Mouse (Mus musculus) stomach, embryonic 15.5 days (tissue): ENCODE data around the gene Smyd5. TPM values are rescaled to one million over a fixed set of nuclear protein-coding genes. Genes with fewer than 3 reads are reported as not detected.

Experiments used
- ATAC-seq: fragments of 200-750 bp; cut with Nextera tagmentation; 2 replicates; pipeline ENCODE4 v1.8.0; 2017; ENCODE audit warnings: low read depth, moderate number of reproducible peaks, moderate TSS enrichment; ENCODE audit not compliant: insufficient read depth, low FRiP score
- H3K27ac ChIP-seq: fragments of 300-500 bp; sonication (generic); 2 replicates; pipeline ENCODE4 v1.5.1; 2015; ENCODE audit warnings: mild to moderate bottlenecking, inconsistent platforms
- H3K27me3 ChIP-seq: fragments of 300-500 bp; sonication (generic); replicated peaks from 2 replicates; pipeline ENCODE4 v1.6.1; 2015; ENCODE audit warnings: inconsistent platforms
- H3K36me3 ChIP-seq: fragments of 300-500 bp; sonication (generic); 2 replicates; pipeline ENCODE4 v1.6.1; 2015; ENCODE audit warnings: inconsistent platforms
- H3K4me1 ChIP-seq: fragments of 300-500 bp; sonication (generic); 2 replicates; pipeline ENCODE4 v1.6.1; 2015; ENCODE audit warnings: inconsistent platforms
- H3K4me2 ChIP-seq: fragments of 300-500 bp; sonication (generic); 2 replicates; pipeline ENCODE4 v1.6.1; 2015; ENCODE audit warnings: mild to moderate bottlenecking, inconsistent platforms
- H3K4me3 ChIP-seq: fragments of 300-500 bp; sonication (generic); replicated peaks from 2 replicates; pipeline ENCODE4 v1.5.1; 2015; ENCODE audit warnings: inconsistent platforms
- H3K9ac ChIP-seq: fragments of 300-500 bp; sonication (generic); 2 replicates; pipeline ENCODE4 v1.6.1; 2015; ENCODE audit warnings: inconsistent platforms
- H3K9me3 ChIP-seq: fragments of 300-500 bp; sonication (generic); 2 replicates; pipeline ENCODE4 v1.6.1; 2016; ENCODE audit warnings: inconsistent platforms
- WGBS: fragments of 180-500 bp; shearing (Covaris S2); methylation state at CpG from one replicate; pipeline ENCODE4 v1.1.7; 2015; 5-methylcytosine and 5-hydroxymethylcytosine counted together
- polyA plus RNA-seq: library from polyadenylated mRNA; unstranded; fragments of >200 nt; fragmentation: Nextera tagmentation; extraction: Ambion mirVana; gene quantifications from 2 replicates; pipeline ENCODE4 v1.2.1, GENCODE M21; 2015

The Smyd5 gene
- polyA plus RNA-seq, 1 experiment from 2014 or later = 41.4 TPM

GRCm38 (mm10) chr6:85478416-85478815, 46.6 kb downstream of the Smyd5 start:
- Histone ChIP-seq H3K27ac (no peak overlapping the region), H3K4me3 (no peak overlapping the region), H3K9me3 (no peaks in the 10 kb centered on the region), H3K36me3 (no peaks in the 10 kb centered on the region), H3K4me1 (no peaks in the 10 kb centered on the region), H3K4me2 (no peak overlapping the region), H3K27me3 (peaks cover 22% of the 10 kb centered on the region; the same call in 1 of the 2 replicates), H3K9ac (no peak overlapping the region)
- 42% methylated on average over 14 of the region's 14 CpGs for WGBS
- ATAC-seq = no peak

DNA sequence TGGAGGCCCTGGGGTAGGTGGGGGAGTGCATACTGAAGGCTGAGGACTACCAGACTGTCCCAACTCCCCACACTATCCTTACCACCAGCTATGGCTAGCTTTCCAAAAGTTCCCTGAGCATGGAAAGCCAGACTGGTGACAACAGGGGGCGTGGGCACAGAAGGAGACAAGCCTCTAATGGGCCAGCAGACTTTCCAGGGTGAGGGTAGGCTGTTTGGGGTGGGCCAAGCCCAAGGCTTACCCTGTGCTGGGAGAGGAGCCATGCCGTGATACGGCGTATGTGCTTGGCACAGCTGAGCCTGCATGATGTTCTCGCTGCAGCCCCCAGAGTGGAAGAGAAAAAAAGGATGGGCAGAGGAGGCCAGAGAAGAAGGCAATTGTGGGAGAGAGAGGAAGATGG, 48.2 kb downstream of the Smyd5 start:
- WGBS = 83% methylated on average over 5 of the region's 5 CpGs
- no peak overlapping the region for H3K9ac ChIP-seq
- no peak overlapping the region for H3K4me3 ChIP-seq
- no peaks in the 10 kb centered on the region for H3K9me3 ChIP-seq
- H3K36me3 ChIP-seq = no peaks in the 10 kb centered on the region
- no peak overlapping the region for H3K4me2 ChIP-seq
- H3K4me1 ChIP-seq = peaks cover 12% of the 10 kb centered on the region
- ATAC-seq = no peak
- H3K27ac ChIP-seq = no peak overlapping the region
- peaks cover 37% of the 10 kb centered on the region for H3K27me3 ChIP-seq

DNA sequence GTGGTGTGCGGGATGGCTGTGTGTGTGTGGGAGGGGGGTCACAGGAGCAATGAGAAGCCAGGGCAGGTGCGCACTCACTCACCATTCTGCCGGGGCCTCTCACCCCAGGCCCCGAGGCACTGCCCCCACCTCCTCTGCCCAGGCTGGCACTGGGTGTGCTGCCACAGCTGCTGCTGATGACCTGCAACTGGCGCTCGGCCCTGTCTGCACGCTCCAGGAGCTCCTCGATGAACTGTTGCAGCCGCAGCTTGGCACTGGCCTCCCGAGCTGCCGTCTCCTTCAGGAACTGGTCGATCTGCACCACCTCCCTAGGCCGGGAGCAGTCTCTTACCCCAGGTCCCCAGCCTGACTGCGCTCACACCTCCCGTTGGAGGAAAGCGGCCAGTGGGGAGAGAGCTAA, 48.9 kb downstream of the Smyd5 start:
- H3K4me3 ChIP-seq = no peak overlapping the region
- ATAC-seq = no peak
- 63% methylated on average over 16 of the region's 16 CpGs for WGBS
- no peaks in the 10 kb centered on the region for H3K36me3 ChIP-seq
- no peak overlapping the region for H3K27ac ChIP-seq
- peaks cover 12% of the 10 kb centered on the region for H3K4me1 ChIP-seq
- H3K9ac ChIP-seq = no peak overlapping the region
- H3K4me2 ChIP-seq = no peak overlapping the region
- no peaks in the 10 kb centered on the region for H3K9me3 ChIP-seq
- peaks cover 44% of the 10 kb centered on the region for H3K27me3 ChIP-seq

DNA sequence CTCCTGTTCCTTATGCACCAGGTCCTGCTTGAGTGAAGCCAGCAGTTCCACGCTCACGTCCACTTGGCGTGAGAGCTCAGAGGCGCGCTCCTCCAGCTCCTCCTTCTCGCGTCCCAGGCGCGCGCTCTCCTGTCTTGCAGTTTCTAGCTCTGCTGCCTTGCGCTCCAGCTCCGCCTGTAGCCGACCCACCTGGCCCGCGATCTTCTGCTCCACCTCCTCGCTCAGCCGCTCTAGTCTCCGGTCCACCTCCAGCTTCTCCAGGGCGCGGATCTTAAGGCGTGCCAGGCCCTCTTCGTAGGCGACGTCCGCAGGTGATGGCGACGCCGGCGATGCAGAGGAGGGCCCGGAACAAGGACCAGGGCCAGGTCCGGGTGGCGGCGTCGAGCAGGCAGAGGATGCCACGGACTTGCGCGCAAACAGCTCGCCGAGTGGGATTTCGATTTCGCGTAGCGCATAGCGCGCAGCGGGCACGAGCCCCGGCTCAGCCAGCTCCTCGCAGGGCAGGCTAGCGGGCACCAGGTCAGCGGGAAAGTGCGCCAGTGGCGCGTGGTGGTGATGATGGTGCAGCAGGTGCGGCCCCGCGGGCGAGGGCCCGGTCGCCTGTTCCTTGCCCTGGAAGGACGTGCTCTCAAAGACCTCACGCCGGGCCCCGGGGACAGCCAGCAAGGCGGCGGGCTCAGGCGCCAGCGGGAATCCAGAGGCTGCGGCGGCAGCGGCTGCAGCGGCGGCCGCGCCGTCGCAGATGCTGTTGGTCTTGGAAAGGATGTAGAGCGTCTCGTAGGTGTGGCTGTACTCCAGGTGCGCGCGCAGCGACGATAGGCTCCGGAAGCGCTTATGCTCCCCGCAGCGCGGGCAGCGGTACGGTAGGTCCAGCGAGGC, 52.3 kb downstream of the Smyd5 start:
- peak; percentile 67; the same call in 1 of the 2 replicates for ATAC-seq
- Histone ChIP-seq H3K36me3 (no peaks in the 10 kb centered on the region), H3K9ac (no peak overlapping the region), H3K4me3 (peak overlapping the region; percentile 36), H3K27me3 (peaks cover 42% of the 10 kb centered on the region), H3K4me1 (peaks cover 12% of the 10 kb centered on the region), H3K27ac (no peak overlapping the region), H3K9me3 (no peaks in the 10 kb centered on the region), H3K4me2 (peak overlapping the region; percentile 64)
- WGBS = 4% methylated on average over 88 of the region's 92 CpGs

DNA sequence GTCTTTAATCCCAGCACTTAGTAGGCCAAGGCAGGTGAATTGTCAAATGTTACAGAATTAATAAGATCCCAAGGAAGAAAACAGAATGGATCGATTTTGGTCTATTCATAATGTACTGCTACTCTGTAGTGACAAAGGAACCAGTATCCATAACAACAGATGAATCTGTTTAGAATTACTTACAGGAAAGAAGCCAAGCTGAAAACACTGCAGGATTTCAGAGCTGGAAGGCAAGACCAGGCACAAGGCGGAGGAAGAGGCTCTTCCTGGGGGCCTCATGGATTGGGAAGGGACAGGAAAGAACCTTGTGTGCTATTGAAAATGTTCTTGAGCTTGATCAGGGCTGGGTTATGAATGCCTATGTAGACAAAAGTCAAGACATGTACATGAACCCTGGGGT, 53.9 kb downstream of the Smyd5 start:
- H3K4me1 ChIP-seq = peaks cover 12% of the 10 kb centered on the region
- no peak overlapping the region for H3K9ac ChIP-seq
- H3K27ac ChIP-seq = no peak overlapping the region
- H3K4me3 ChIP-seq = no peak overlapping the region
- H3K27me3 ChIP-seq = peaks cover 42% of the 10 kb centered on the region
- no peak overlapping the region for H3K4me2 ChIP-seq
- no peak for ATAC-seq
- H3K9me3 ChIP-seq = no peaks in the 10 kb centered on the region
- WGBS = 62% methylated on average over 2 of the region's 2 CpGs
- no peaks in the 10 kb centered on the region for H3K36me3 ChIP-seq

DNA sequence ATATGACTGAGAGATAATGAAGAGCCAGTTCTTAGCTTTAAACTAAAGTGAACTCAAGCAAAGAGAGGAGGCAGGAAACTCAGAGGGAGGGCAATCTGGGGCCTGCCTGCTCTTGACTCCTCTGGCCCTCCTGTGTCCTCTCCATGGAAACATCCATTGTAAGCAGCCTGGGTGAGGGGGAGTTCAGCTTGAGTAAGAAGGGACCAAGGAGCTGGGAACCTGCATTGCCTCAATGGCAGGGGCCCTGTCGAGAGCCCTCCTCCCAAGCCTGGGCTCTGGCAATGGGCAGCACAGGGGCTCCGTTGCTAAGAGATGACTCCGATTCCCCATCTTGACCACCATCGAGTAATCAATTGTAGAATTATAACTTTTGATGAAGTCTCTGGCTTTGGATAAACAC, 56.7 kb downstream of the Smyd5 start:
- Histone ChIP-seq H3K4me3 (no peak overlapping the region), H3K9ac (no peak overlapping the region), H3K27me3 (peaks cover 26% of the 10 kb centered on the region), H3K27ac (no peak overlapping the region), H3K4me2 (no peak overlapping the region), H3K9me3 (no peaks in the 10 kb centered on the region), H3K36me3 (no peaks in the 10 kb centered on the region), H3K4me1 (peaks cover 12% of the 10 kb centered on the region)
- WGBS = 76% methylated on average over 4 of the region's 4 CpGs
- no peak for ATAC-seq

- no peak overlapping the region for H3K4me3 ChIP-seq
- no peak overlapping the region for H3K9ac ChIP-seq
- ATAC-seq = peak; percentile 70
- peak overlapping the region; percentile 27; the same call in 1 of the 2 replicates for H3K4me2 ChIP-seq
- H3K4me1 ChIP-seq = 0 out of 2 replicates have a peak, but pooled peaks cover 1% of the 10 kb centered on the region
- H3K36me3 ChIP-seq = no peaks in the 10 kb centered on the region
- peaks cover 14% of the 10 kb centered on the region for H3K27me3 ChIP-seq
- H3K27ac ChIP-seq = 0 out of 2 replicates have a peak overlapping the region, but pooled peaks have one; percentile 19
- WGBS = 62% methylated on average over 3 of the region's 3 CpGs
- no peaks in the 10 kb centered on the region for H3K9me3 ChIP-seq
These were observed 57.9 kb downstream of the Smyd5 start for GRCm38 (mm10) chr6:85489717-85490116.

GRCm38 (mm10) chr6:85490252-85490651, 58.5 kb downstream of the Smyd5 start:
- Histone ChIP-seq H3K36me3 (no peaks in the 10 kb centered on the region), H3K9ac (no peak overlapping the region), H3K4me3 (no peak overlapping the region), H3K4me1 (no peaks in the 10 kb centered on the region), H3K4me2 (0 out of 2 replicates have a peak overlapping the region, but pooled peaks have one; percentile 27), H3K9me3 (no peaks in the 10 kb centered on the region), H3K27ac (no peak overlapping the region), H3K27me3 (peaks cover 9% of the 10 kb centered on the region)
- ATAC-seq = no peak
- WGBS = 81% methylated on average over 4 of the region's 4 CpGs

DNA sequence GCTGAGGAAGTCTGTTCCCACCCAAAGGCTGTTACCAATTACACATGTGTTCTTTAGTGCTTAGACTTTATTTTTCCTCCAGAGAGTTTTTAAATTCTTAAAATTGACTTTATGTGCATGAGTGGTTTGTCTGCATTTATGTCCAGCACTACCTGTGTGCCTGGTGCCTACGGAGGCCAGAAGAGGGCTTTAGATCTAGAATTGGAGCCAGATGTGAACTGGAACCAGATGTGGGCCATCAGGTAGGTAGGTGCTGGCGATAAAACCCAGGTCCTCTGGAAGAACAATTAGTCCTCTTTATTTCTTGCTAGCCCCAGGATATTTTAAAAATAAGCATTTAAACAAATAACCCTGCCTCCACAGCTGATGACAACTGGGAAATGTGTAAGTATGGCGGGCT, 59.8 kb downstream of the Smyd5 start:
- Histone ChIP-seq H3K36me3 (no peaks in the 10 kb centered on the region), H3K9me3 (no peaks in the 10 kb centered on the region), H3K4me3 (no peak overlapping the region), H3K9ac (no peak overlapping the region), H3K27me3 (no peaks in the 10 kb centered on the region; the same call in 1 of the 2 replicates), H3K4me1 (no peaks in the 10 kb centered on the region), H3K27ac (no peak overlapping the region), H3K4me2 (no peak overlapping the region)
- ATAC-seq = no peak
- WGBS = 90% methylated on average over 3 of the region's 3 CpGs

Other genes starting within 250 kb of the Smyd5 start
- not detected in 2 replicates for gene Emx1, start 244.6 kb upstream of the Smyd5 start, polyA plus RNA-seq
- 11.0 and 11.5 TPM in 2 replicates for gene Sfxn5, start 98.6 kb upstream of the Smyd5 start, polyA plus RNA-seq
- gene Rab11fip5, start 57.4 kb upstream of the Smyd5 start, polyA plus RNA-seq = 11.1 and 12.2 TPM in 2 replicates
- gene Noto, start 8.1 kb upstream of the Smyd5 start, polyA plus RNA-seq = not detected in 2 replicates
- 433 and 479 TPM in 2 replicates for gene Cct7, start 19.5 kb downstream of the Smyd5 start, polyA plus RNA-seq
- gene Pradc1, start 20.0 kb downstream of the Smyd5 start, polyA plus RNA-seq = 38.4 and 41.4 TPM in 2 replicates
- 0.21 and 0.31 TPM in 2 replicates for gene Fbxo41, start 71.0 kb downstream of the Smyd5 start, polyA plus RNA-seq
- not detected in 2 replicates for gene Egr4, start 81.6 kb downstream of the Smyd5 start, polyA plus RNA-seq
- gene Alms1, start 155.5 kb downstream of the Smyd5 start, polyA plus RNA-seq = 4.0 and 5.2 TPM in 2 replicates